Mouse (Mus musculus): ENCODE data around the gene Rab8b. TPM values are rescaled to one million over a fixed set of nuclear protein-coding genes. Genes with fewer than 3 reads are reported as not detected.
A peak's percentile ranks its signal among the peaks of the same experiment; 100 is the strongest.
"Not testable (repeated sequence)": the region's sequence is repeated elsewhere in the genome, so short reads cannot be mapped to it uniquely, and the experiment has no call there.

Rab8b gene
- polyA plus RNA-seq, 1 experiment: 169 TPM

- Histone ChIP-seq H3K4me1 (ENCODE audit: control insufficient read depth, insufficient read depth, low read length) (peaks cover 18% of the 10 kb centered on the region), H3K27ac (ENCODE audit: insufficient read depth, low read depth, low read length) (no peak overlapping the region), H3K4me3 (ENCODE audit: insufficient read depth, low read length) (no peak overlapping the region)
- TF ChIP-seq CTCF (IDR thresholded peaks at IDR 0.05; ENCODE audit: low read depth, low read length) (no peak), POLR2A (IDR thresholded peaks at IDR 0.05; ENCODE audit: borderline replicate concordance, low read depth, low read length) (no peak)
These were observed 60.0 kb downstream of the Rab8b start for GRCm38 (mm10) chr9:66859523-66859922.

- H3K4me1 ChIP-seq (ENCODE audit: control insufficient read depth, insufficient read depth, low read length): peaks cover 7% of the 10 kb centered on the region
- no peak for TF ChIP-seq CTCF (IDR thresholded peaks at IDR 0.05; ENCODE audit: low read depth, low read length)
- no peak for TF ChIP-seq POLR2A (IDR thresholded peaks at IDR 0.05; ENCODE audit: borderline replicate concordance, low read depth, low read length)
- H3K4me3 ChIP-seq (ENCODE audit: insufficient read depth, low read length): no peak overlapping the region
- H3K27ac ChIP-seq (ENCODE audit: insufficient read depth, low read depth, low read length): 0 out of 2 replicates have a peak overlapping the region, but pooled peaks have one; percentile 6
These were observed 63.6 kb downstream of the Rab8b start for GRCm38 (mm10) chr9:66855865-66856264.

GRCm38 (mm10) chr9:66852592-66852991, 66.9 kb downstream of the Rab8b start:
- no peak overlapping the region for H3K4me3 ChIP-seq (ENCODE audit: insufficient read depth, low read length)
- peaks cover 4% of the 10 kb centered on the region; the same call in 1 of the 2 replicates for H3K4me1 ChIP-seq (ENCODE audit: control insufficient read depth, insufficient read depth, low read length)
- no peak overlapping the region for H3K27ac ChIP-seq (ENCODE audit: insufficient read depth, low read depth, low read length)
- TF ChIP-seq POLR2A (IDR thresholded peaks at IDR 0.05; ENCODE audit: borderline replicate concordance, low read depth, low read length): no peak
- TF ChIP-seq CTCF (IDR thresholded peaks at IDR 0.05; ENCODE audit: low read depth, low read length): no peak

- Histone ChIP-seq H3K4me3 (ENCODE audit: insufficient read depth, low read length) (no peak overlapping the region), H3K27ac (ENCODE audit: insufficient read depth, low read depth, low read length) (no peak overlapping the region), H3K4me1 (ENCODE audit: control insufficient read depth, insufficient read depth, low read length) (no peaks in the 10 kb centered on the region)
- TF ChIP-seq POLR2A (IDR thresholded peaks at IDR 0.05; ENCODE audit: borderline replicate concordance, low read depth, low read length) (no peak), CTCF (IDR thresholded peaks at IDR 0.05; ENCODE audit: low read depth, low read length) (no peak)
These were observed 68.5 kb downstream of the Rab8b start for GRCm38 (mm10) chr9:66850966-66851365.

- H3K4me3 ChIP-seq (ENCODE audit: insufficient read depth, low read length): no peak overlapping the region
- H3K27ac ChIP-seq (ENCODE audit: insufficient read depth, low read depth, low read length): no peak overlapping the region
- H3K4me1 ChIP-seq (ENCODE audit: control insufficient read depth, insufficient read depth, low read length): peaks cover 5% of the 10 kb centered on the region
- no peak for TF ChIP-seq CTCF (IDR thresholded peaks at IDR 0.05; ENCODE audit: low read depth, low read length)
- TF ChIP-seq POLR2A (IDR thresholded peaks at IDR 0.05; ENCODE audit: borderline replicate concordance, low read depth, low read length): no peak
These were observed 72.7 kb downstream of the Rab8b start for GRCm38 (mm10) chr9:66846822-66847221.

GRCm38 (mm10) chr9:66835097-66835480, 84.4 kb downstream of the Rab8b start:
- TF ChIP-seq CTCF (IDR thresholded peaks at IDR 0.05; ENCODE audit: low read depth, low read length): no peak
- no peak for TF ChIP-seq POLR2A (IDR thresholded peaks at IDR 0.05; ENCODE audit: borderline replicate concordance, low read depth, low read length)

GRCm38 (mm10) chr9:66834318-66835096, 85.0 kb downstream of the Rab8b start, which contains the start of gene Aph1c:
TSS of gene Aph1c (minus strand) at chr9:66834726.
- Histone ChIP-seq H3K4me3 (ENCODE audit: insufficient read depth, low read length) (peak within 1 kb of the TSS; percentile 82), H3K4me1 (ENCODE audit: control insufficient read depth, insufficient read depth, low read length) (peaks cover 20% of the 10 kb centered on the region), H3K27ac (ENCODE audit: insufficient read depth, low read depth, low read length) (peak within 1 kb of the TSS; percentile 100)
- peak; percentile 78 for TF ChIP-seq POLR2A (IDR thresholded peaks at IDR 0.05; ENCODE audit: borderline replicate concordance, low read depth, low read length)
- TF ChIP-seq CTCF (IDR thresholded peaks at IDR 0.05; ENCODE audit: low read depth, low read length): no peak

More at GRCm38 (mm10) chr9:66835097-66835480, 84.4 kb downstream of the Rab8b start:
- H3K4me3 ChIP-seq (ENCODE audit: insufficient read depth, low read length): peak overlapping the region; percentile 72
- H3K27ac ChIP-seq (ENCODE audit: insufficient read depth, low read depth, low read length): peak overlapping the region; percentile 17
- H3K4me1 ChIP-seq (ENCODE audit: control insufficient read depth, insufficient read depth, low read length): peaks cover 20% of the 10 kb centered on the region

- TF ChIP-seq CTCF (IDR thresholded peaks at IDR 0.05; ENCODE audit: low read depth, low read length) (no peak), POLR2A (IDR thresholded peaks at IDR 0.05; ENCODE audit: borderline replicate concordance, low read depth, low read length) (no peak)
- Histone ChIP-seq H3K4me3 (ENCODE audit: insufficient read depth, low read length) (peak overlapping the region; percentile 82), H3K4me1 (ENCODE audit: control insufficient read depth, insufficient read depth, low read length) (peaks cover 24% of the 10 kb centered on the region), H3K27ac (ENCODE audit: insufficient read depth, low read depth, low read length) (peak overlapping the region; percentile 100)
These were observed 85.6 kb downstream of the Rab8b start for GRCm38 (mm10) chr9:66833851-66834250.

GRCm38 (mm10) chr9:66832366-66832908, 87.0 kb downstream of the Rab8b start:
- peak overlapping the region; percentile 100 for H3K27ac ChIP-seq (ENCODE audit: insufficient read depth, low read depth, low read length)
- H3K4me1 ChIP-seq (ENCODE audit: control insufficient read depth, insufficient read depth, low read length): peaks cover 26% of the 10 kb centered on the region
- no peak for TF ChIP-seq POLR2A (IDR thresholded peaks at IDR 0.05; ENCODE audit: borderline replicate concordance, low read depth, low read length)
- no peak for TF ChIP-seq CTCF (IDR thresholded peaks at IDR 0.05; ENCODE audit: low read depth, low read length)
- H3K4me3 ChIP-seq (ENCODE audit: insufficient read depth, low read length): peak overlapping the region; percentile 41

GRCm38 (mm10) chr9:66825990-66826389, 93.5 kb downstream of the Rab8b start:
- Histone ChIP-seq H3K4me3 (ENCODE audit: insufficient read depth, low read length) (no peak overlapping the region), H3K27ac (ENCODE audit: insufficient read depth, low read depth, low read length) (no peak overlapping the region), H3K4me1 (ENCODE audit: control insufficient read depth, insufficient read depth, low read length) (peaks cover 10% of the 10 kb centered on the region)
- no peak for TF ChIP-seq CTCF (IDR thresholded peaks at IDR 0.05; ENCODE audit: low read depth, low read length)
- TF ChIP-seq POLR2A (IDR thresholded peaks at IDR 0.05; ENCODE audit: borderline replicate concordance, low read depth, low read length): no peak

GRCm38 (mm10) chr9:66822255-66822654, 97.2 kb downstream of the Rab8b start:
- not testable (repeated sequence) for H3K4me3 ChIP-seq (ENCODE audit: insufficient read depth, low read length); H3K27ac ChIP-seq (ENCODE audit: insufficient read depth, low read depth, low read length); H3K4me1 ChIP-seq (ENCODE audit: control insufficient read depth, insufficient read depth, low read length)
